Comparison of ENCODE assay signal across 8 mouse cellular contexts in genomic region chr4:135292477-135293089, GRCm38 (mm10). TPM values are rescaled to one million over a fixed set of nuclear protein-coding genes. Genes with fewer than 3 reads are reported as not detected.
DNase-seq lines count a peak whose midpoint lies in the region; ATAC-seq and TF ChIP-seq lines count a peak whose summit lies in the region.

No protein-coding gene starts in this region.

- dilution Hi-C loops in CH12.LX (cut with MboI; ENCODE audit: extremely low pct_ligation_motif_present, extremely low pct_unique_long_range_greater_than_20kb, low sequenced_read_pairs) = no loop called here

- no peak for TF ChIP-seq POLR2A in CH12.LX (IDR thresholded peaks at IDR 0.05; ENCODE audit: low read depth, low read length)

- peak overlapping the region; percentile 72 for H3K27ac ChIP-seq in forebrain, embryonic 10.5 days
- H3K27ac ChIP-seq in forebrain, embryonic 14.5 days (ENCODE audit: low read depth, low read length) = no peak overlapping the region
- no peak overlapping the region for H3K27ac ChIP-seq in CH12.LX (ENCODE audit: insufficient read depth, low read depth)
- H3K27ac ChIP-seq in kidney, embryonic 16.5 days (ENCODE audit: low read length) = peak overlapping the region; percentile 90

- no peaks in the 10 kb centered on the region for H3K9me3 ChIP-seq in forebrain, embryonic 10.5 days
- no peaks in the 10 kb centered on the region for H3K9me3 ChIP-seq in forebrain, embryonic 14.5 days (replicated peaks; ENCODE audit: control insufficient read depth, low read length)
- H3K9me3 ChIP-seq in CH12.LX (replicated peaks; ENCODE audit: low read length) = no peaks in the 10 kb centered on the region
- H3K9me3 ChIP-seq in kidney, embryonic 16.5 days (ENCODE audit: low read length) = no peaks in the 10 kb centered on the region

- H3K4me1 ChIP-seq in forebrain, embryonic 10.5 days = peaks cover 18% of the 10 kb centered on the region
- H3K4me1 ChIP-seq in forebrain, embryonic 14.5 days (ENCODE audit: control insufficient read depth, insufficient read depth, low read length) = peaks cover under 1% of the 10 kb centered on the region; the same call in 1 of the 2 replicates
- peaks cover 5 to 14% of the 10 kb centered on the region in 2 experiments for H3K4me1 ChIP-seq in CH12.LX (ENCODE audit: control insufficient read depth in 1 of 2, insufficient read depth in 2 of 2)
- H3K4me1 ChIP-seq in kidney, embryonic 16.5 days (ENCODE audit: insufficient read depth, low read length) = peaks cover 23% of the 10 kb centered on the region

- 14% methylated on average over 12 of the region's 12 CpGs for whole genome bisulfite sequencing in forebrain, embryonic 10.5 days
- WGBS in forebrain, embryonic 14.5 days = 14% methylated on average over 12 of the region's 12 CpGs
- WGBS in kidney, embryonic 16.5 days = 6% methylated on average over 12 of the region's 12 CpGs

- no peaks in the 10 kb centered on the region for H3K36me3 ChIP-seq in forebrain, embryonic 10.5 days (replicated peaks)
- H3K36me3 ChIP-seq in forebrain, embryonic 14.5 days (ENCODE audit: control insufficient read depth, insufficient read depth, low read length) = no peaks in the 10 kb centered on the region
- no peaks in the 10 kb centered on the region for H3K36me3 ChIP-seq in CH12.LX (replicated peaks in 1 of 2; ENCODE audit: control insufficient read depth in 1 of 2, insufficient read depth in 1 of 2, low read length in 1 of 2)
- H3K36me3 ChIP-seq in kidney, embryonic 16.5 days (ENCODE audit: insufficient read depth, low read length) = no peaks in the 10 kb centered on the region

- no peak for ATAC-seq in forebrain, embryonic 14.5 days
- peak; percentile 82 for ATAC-seq in granulocyte monocyte progenitor cell, adult 5-6 weeks (replicated peaks; ENCODE audit: poor library complexity, severe bottlenecking)
- ATAC-seq in kidney, embryonic 16.5 days (ENCODE audit: low FRiP score, low TSS enrichment) = peak; percentile 94
- peak; percentile 60 for ATAC-seq in megakaryocyte, adult 5-6 weeks (ENCODE audit: poor library complexity, severe bottlenecking)

- no peak for TF ChIP-seq RAD21 in CH12.LX (IDR thresholded peaks at IDR 0.05; ENCODE audit: low read depth, low read length)

- no peaks in the 10 kb centered on the region for H3K27me3 ChIP-seq in forebrain, embryonic 10.5 days (ENCODE audit: poor library complexity, severe bottlenecking)
- no peaks in the 10 kb centered on the region for H3K27me3 ChIP-seq in forebrain, embryonic 14.5 days (replicated peaks; ENCODE audit: control insufficient read depth, insufficient read depth, low read length)
- no peaks in the 10 kb centered on the region for H3K27me3 ChIP-seq in CH12.LX (replicated peaks)
- no peaks in the 10 kb centered on the region for H3K27me3 ChIP-seq in kidney, embryonic 16.5 days (ENCODE audit: insufficient read depth, low read length)

- peak overlapping the region; percentile 29 for H3K4me3 ChIP-seq in forebrain, embryonic 10.5 days
- no peak overlapping the region for H3K4me3 ChIP-seq in forebrain, embryonic 14.5 days (ENCODE audit: low read depth, low read length)
- no peak overlapping the region for H3K4me3 ChIP-seq in CH12.LX (replicated peaks in 1 of 3; ENCODE audit: low read depth in 2 of 3, low read length in 2 of 3, poor library complexity in 1 of 3)
- no peak overlapping the region for H3K4me3 ChIP-seq in kidney, embryonic 16.5 days (ENCODE audit: low read length)

- in situ Hi-C loops in CH12.LX (cut with MboI; ENCODE audit: low pct_ligation_motif_present, low pct_unique_long_range_greater_than_20kb, low sequenced_read_pairs) = no loop called here

- no peak for TF ChIP-seq CTCF in CH12.LX (conservative IDR thresholded peaks at IDR 0.05 in 1 of 2, IDR thresholded peaks at IDR 0.05 in 1 of 2; ENCODE audit: low read depth in 2 of 2, low read length in 2 of 2)

- H3K4me2 ChIP-seq in forebrain, embryonic 14.5 days (ENCODE audit: low read length) = no peak overlapping the region
- no peak overlapping the region for H3K4me2 ChIP-seq in CH12.LX (ENCODE audit: insufficient read depth, low read depth, poor library complexity, severe bottlenecking)
- peak overlapping the region; percentile 18; the same call in 1 of the 2 replicates for H3K4me2 ChIP-seq in kidney, embryonic 16.5 days (replicated peaks; ENCODE audit: low read depth, low read length)

- no peak for TF ChIP-seq EP300 in CH12.LX (IDR thresholded peaks at IDR 0.05; ENCODE audit: low read length)

- DNase-seq in forebrain, embryonic 10.5 days (ENCODE audit: extremely low spot score, low spot score) = peak; percentile 40
- DNase-seq in forebrain, embryonic 14.5 days (ENCODE audit: low spot score) = no peak
- DNase-seq in CH12.LX (ENCODE audit: extremely low read depth) = no peak
- peak; percentile 68 to 75 for DNase-seq in urinary bladder, postnatal 36 days (ENCODE audit: low spot score in 2 of 2)
- no peak for DNase-seq in cerebellum, adult 11-12 months

- H3K9ac ChIP-seq in forebrain, embryonic 14.5 days (ENCODE audit: low read length) = no peak overlapping the region
- no peak overlapping the region for H3K9ac ChIP-seq in CH12.LX (ENCODE audit: insufficient read depth, low read depth)
- H3K9ac ChIP-seq in kidney, embryonic 16.5 days (replicated peaks; ENCODE audit: low read length) = 0 out of 2 replicates have a peak overlapping the region, but pooled peaks have one; percentile 20

- H3K79me2 ChIP-seq in CH12.LX (replicated peaks; ENCODE audit: control insufficient read depth, extremely low read depth, insufficient read depth, poor library complexity, severe bottlenecking) = no peaks in the 10 kb centered on the region

TF ChIP-seq in CH12.LX, 34 proteins besides CTCF, POLR2A, EP300 and RAD21:
- TF ChIP-seq NRF1 (IDR thresholded peaks at IDR 0.05; ENCODE audit: low read depth, low read length) (no peak), USF1 (IDR thresholded peaks at IDR 0.05; ENCODE audit: low read depth, low read length) (peak; percentile 19)
TF ChIP-seq in CH12.LX: peak in this region for 1.

RNA-seq across cellular contexts. Expression of gene Clic4, which starts 20.0 kb away (rescaled TPM):
- polyA plus RNA-seq in forebrain, embryonic 10.5 days (2016; fragmentation: Nextera tagmentation; extraction: Ambion mirVana) = 210 and 227 TPM in 2 replicates
- polyA plus RNA-seq in forebrain, embryonic 14.5 days (2014; fragmentation: Nextera tagmentation; extraction: Ambion mirVana) = 74.1 and 74.4 TPM in 2 replicates
- total RNA-seq in CH12.LX (2012; rRNA removed) (124 and 154 TPM in 2 replicates), CH12.LX (2014; rRNA removed) (182 and 199 TPM in 2 replicates)
- 198 and 214 TPM in 2 replicates for polyA plus RNA-seq in CH12.LX (2012; ENCODE audit: insufficient read length, low read depth)
- total RNA-seq in granulocyte monocyte progenitor cell, adult 5-6 weeks (2014; fragmentation: Nextera tagmentation) = 22.3 and 25.8 TPM in 2 replicates
- total RNA-seq in granulocyte monocyte progenitor cell, adult 5-6 weeks (2017) = 28.2 and 28.9 TPM in 2 replicates
- 209 and 228 TPM in 2 replicates for polyA plus RNA-seq in kidney, embryonic 16.5 days (2015; fragmentation: Nextera tagmentation; extraction: Ambion mirVana)
- total RNA-seq in megakaryocyte, adult 5-6 weeks (2015) = 28.4 and 29.7 TPM in 2 replicates
- total RNA-seq in megakaryocyte, adult 5-6 weeks (2017) = 32.3 and 39.2 TPM in 2 replicates

Comparison
In these comparisons a context has a peak if more than half of its experiments do, and no peak if none do; other contexts are left out.
1. DNase-seq: peak in forebrain, embryonic 10.5 days (single experiment) and urinary bladder, postnatal 36 days (2 of 2); none in forebrain, embryonic 14.5 days (single experiment), CH12.LX (single experiment) and cerebellum, adult 11-12 months (single experiment).
2. H3K27ac ChIP-seq: peak in forebrain, embryonic 10.5 days (single experiment) and kidney, embryonic 16.5 days (single experiment); none in forebrain, embryonic 14.5 days (single experiment) and CH12.LX (single experiment).